Mouse (Mus musculus) heart, postnatal 4 days (tissue): ENCODE data around the gene 2410015M20Rik. TPM values are rescaled to one million over a fixed set of nuclear protein-coding genes. Genes with fewer than 3 reads are reported as not detected.

Experiments
- DNase-seq: peaks from one replicate; pipeline ENCODE4 v3.0.0; 2021
- total RNA-seq, 2 experiments: library from RNA; stranded (reverse); gene quantifications; 2 replicates each; pipeline ENCODE4 v1.2.3; 2021

The 2410015M20Rik gene
- total RNA-seq, 2 experiments from 2014 or later: 295 to 325 TPM

DNA sequence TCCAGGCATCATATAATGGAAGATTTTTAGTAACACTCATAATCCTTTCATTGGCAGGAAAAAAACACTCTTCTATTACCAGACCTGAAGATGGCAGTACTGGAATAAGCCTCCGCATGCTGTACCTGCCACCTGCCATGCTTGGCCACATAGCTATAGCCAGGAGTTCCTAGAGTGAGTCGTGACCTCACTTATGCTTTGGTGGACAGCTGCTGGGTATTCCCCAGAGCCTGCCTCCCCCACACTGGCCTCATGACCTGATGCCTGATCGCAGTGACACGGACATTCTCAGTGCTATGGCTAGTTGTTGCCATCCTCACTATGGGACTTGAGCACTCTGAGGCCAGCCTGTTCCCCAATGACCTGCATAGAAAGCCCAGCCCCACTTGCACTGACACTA, 39.3 kb downstream of the 2410015M20Rik start:
- DNase-seq: no peak

DNA sequence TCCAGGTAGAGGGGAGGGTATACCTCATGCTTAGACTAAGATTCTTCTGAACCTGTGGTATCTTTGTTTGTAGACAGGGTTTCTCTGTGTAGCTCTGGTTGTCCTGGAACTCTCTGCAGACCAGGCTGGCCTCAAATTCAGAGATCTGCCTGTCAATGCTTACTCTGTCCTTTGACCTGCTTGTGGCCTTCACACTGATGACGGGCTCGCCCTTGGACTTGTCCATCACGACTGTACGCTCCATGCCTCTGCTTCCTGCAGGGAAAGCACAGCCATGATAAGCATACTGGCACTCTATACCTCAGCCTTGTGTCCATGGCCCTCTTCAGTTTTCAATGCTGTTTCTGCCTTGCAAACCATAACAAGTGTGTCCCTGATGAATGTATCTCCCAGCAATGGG, 42.2 kb downstream of the 2410015M20Rik start:
- no peak for DNase-seq

DNA sequence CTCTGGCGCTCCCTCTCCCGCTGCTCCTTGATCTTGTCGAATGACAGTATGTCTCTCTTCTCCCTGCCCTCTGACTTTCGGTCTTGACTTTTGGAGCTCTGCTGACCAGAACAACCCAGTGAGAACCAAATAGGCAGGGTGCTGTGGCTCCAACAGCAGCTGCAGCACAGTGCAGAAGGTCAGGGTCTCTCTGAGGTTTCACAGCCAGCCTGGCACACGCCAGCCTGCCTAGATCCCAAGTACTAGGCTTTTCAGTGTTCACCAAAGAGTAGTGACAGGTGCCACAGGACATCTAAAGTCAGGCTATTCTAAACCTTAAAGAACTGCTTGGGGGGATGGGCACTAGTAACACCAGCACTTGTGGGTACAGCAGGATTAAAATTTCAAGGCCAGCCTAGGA, 42.7 kb downstream of the 2410015M20Rik start:
- no peak for DNase-seq

DNA sequence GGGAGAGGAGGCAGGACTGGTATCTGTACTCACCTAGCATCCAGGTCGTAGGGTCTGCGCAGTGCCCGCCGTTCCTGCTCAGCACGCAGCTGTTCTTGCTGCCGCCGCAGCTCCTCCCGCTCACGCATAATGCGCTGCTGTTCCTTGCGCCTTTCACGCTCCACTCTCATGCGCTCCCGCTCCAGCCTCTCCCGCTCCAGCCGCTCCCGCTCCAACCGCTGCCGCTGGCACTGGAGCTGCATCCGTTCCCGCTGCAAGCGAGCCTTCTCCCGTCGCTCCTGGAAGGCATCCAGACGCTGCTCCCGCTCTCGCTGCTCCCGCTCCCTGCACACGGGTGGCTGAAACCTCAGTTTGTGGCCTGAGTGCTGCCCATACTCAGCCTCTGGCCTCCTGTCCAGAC, 43.3 kb downstream of the 2410015M20Rik start:
- no peak for DNase-seq

DNA sequence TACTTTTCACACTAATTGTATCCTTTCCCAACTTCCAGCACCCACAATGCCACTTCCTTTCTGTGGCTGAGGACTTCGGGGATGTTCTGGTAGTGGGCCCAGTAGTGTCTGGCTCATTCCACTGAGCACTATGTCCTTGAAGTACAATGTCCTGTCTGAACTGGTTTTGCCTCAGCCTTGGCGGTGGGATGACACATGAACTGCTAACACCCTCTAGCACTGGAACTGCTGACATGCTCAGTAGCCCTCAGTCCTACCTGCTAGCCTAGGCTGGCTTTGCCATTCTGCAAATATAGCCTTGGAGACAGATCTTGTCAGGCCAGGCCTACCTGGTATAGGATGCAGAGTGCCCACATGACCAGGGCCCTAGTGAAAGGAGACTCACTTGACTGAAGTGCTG, 47.7 kb downstream of the 2410015M20Rik start:
- no peak for DNase-seq

DNA sequence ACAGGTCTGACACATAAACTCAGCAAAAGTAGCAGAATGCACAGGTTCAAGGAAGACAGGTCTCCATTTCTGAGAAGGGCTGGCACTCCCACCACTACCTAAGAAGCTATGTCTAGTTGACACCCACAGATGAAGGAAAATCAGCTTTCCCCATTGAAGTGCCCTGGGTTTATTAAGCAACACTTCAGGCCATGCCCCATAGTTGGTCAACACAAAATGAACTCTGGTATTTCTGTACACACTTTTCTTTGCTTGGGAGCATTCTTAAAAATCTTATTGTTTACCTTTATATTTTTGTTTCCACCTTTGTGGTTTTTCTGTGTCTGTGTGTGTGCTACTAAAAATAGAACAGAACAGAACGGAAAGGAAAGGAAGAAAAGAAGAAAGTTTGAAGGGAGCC, 49.4 kb downstream of the 2410015M20Rik start:
- no peak for DNase-seq

DNA sequence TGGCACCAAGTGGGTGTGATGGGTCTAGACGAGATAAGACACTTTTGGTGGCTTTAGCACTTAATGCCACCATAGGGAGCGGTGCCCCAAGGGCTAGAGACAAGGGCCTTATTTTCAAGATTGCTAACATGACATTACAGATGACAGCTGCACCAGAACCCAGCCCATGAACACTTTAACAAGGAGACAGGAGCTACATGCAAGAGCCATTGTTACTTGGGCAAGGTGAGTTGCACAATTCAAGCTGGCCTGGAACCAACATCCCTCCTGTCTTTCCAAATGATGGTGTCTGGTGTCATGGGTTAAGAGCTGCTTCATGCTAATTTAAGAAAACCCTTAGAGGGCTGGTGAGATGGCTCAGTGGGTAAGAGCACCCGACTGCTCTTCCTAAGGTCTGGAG, 50.2 kb downstream of the 2410015M20Rik start:
- no peak for DNase-seq

DNA sequence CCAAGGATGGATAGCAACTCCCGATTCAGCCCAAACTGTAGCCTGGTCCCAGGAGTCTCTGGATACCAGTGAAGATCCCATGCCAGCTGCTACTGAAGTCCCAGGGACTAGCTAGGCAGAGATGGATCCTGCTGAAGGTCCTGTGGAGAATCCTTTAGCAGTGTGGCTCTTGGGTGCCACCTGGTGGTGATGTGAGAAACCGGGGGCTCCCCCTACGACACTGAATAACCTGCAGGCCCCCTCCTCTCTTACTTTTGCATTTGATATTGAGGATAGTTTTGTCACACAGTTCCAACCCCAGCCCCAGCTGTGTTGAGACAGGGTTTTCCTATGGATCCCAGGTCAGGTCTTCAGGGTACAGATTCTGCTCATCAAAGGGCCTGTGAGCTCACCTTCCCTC, 51.1 kb downstream of the 2410015M20Rik start:
- peak; percentile 78 for DNase-seq

Other genes starting within 250 kb of the 2410015M20Rik start
- gene Ptprs, start 133.3 kb downstream of the 2410015M20Rik start, total RNA-seq: 100 to 1,000 TPM; 140 to 141 TPM
- gene Znrf4, start 97.3 kb downstream of the 2410015M20Rik start, total RNA-seq: not detected
- under 1 TPM; 0.54 to 0.71 TPM for gene Gm20219, start 55.4 kb downstream of the 2410015M20Rik start, total RNA-seq
- gene Safb2, start 25.2 kb downstream of the 2410015M20Rik start, total RNA-seq: 10 to 100 TPM; 69.2 to 70.0 TPM
- 10 to 100 TPM; 89.2 to 92.5 TPM for gene Safb, start 24.9 kb downstream of the 2410015M20Rik start, total RNA-seq
- gene Rpl36, start 3.6 kb upstream of the 2410015M20Rik start, total RNA-seq: 100 to 1,000 TPM; 921 to 984 TPM
- gene Lonp1, start 17.1 kb upstream of the 2410015M20Rik start, total RNA-seq: 10 to 100 TPM; 89.0 to 90.5 TPM
- gene Catsperd, start 18.4 kb upstream of the 2410015M20Rik start, total RNA-seq: under 1 TPM; 0.17 to 0.20 TPM
- 10 to 100 TPM; 60.5 to 61.8 TPM for gene Ranbp3, start 63.5 kb upstream of the 2410015M20Rik start, total RNA-seq
- 100 to 1,000 TPM; 705 to 809 TPM for gene Ndufa11, start 108.0 kb upstream of the 2410015M20Rik start, total RNA-seq
- 1 to 10 TPM; 5.3 to 8.0 TPM for gene Vmac, start 108.3 kb upstream of the 2410015M20Rik start, total RNA-seq
- gene Nrtn, start 147.8 kb upstream of the 2410015M20Rik start, total RNA-seq: 10 to 100 TPM; 22.4 to 22.5 TPM
- 10 to 100 TPM; 22.8 to 23.5 TPM for gene Dus3l, start 155.0 kb upstream of the 2410015M20Rik start, total RNA-seq
- under 1 TPM; 0.41 to 0.61 TPM for gene Prr22, start 160.5 kb upstream of the 2410015M20Rik start, total RNA-seq
- 1 to 10 TPM; 8.1 to 9.3 TPM for gene Rfx2, start 221.2 kb upstream of the 2410015M20Rik start, total RNA-seq